Mouse (Mus musculus): ENCODE results near the gene Ugt1a10.
A peak's percentile ranks its signal among the peaks of the same experiment; 100 is the strongest.
"Not testable (repeated sequence)": the region's sequence is repeated elsewhere in the genome, so short reads cannot be mapped to it uniquely, and the experiment has no call there.

Gene Ugt1a10

GRCm38 (mm10) chr1:88055088-88055487, at the start of gene Ugt1a10:
Gene Ugt1a10 (plus strand): TSS chr1:88055388.
- no peak for DNase-seq

GRCm38 (mm10) chr1:88007692-88008210, 47.4 kb upstream of the Ugt1a10 start:
- DNase-seq: no peak

GRCm38 (mm10) chr1:88008211-88008697, 46.9 kb upstream of the Ugt1a10 start, which contains the start of gene Usp40:
Gene Usp40 (minus strand): TSS chr1:88008551.
- peak; percentile 80 for DNase-seq

- DNase-seq: no peak
Measured at GRCm38 (mm10) chr1:88008735-88009134, 46.5 kb upstream of the Ugt1a10 start.

- no peak for DNase-seq
Measured at GRCm38 (mm10) chr1:88009521-88009920, 45.7 kb upstream of the Ugt1a10 start.

GRCm38 (mm10) chr1:88013726-88014125, 41.5 kb upstream of the Ugt1a10 start:
- DNase-seq: no peak

GRCm38 (mm10) chr1:88014194-88014593, 41.0 kb upstream of the Ugt1a10 start:
- no peak for DNase-seq

- no peak for DNase-seq
Measured at GRCm38 (mm10) chr1:88014671-88015070, 40.5 kb upstream of the Ugt1a10 start.

GRCm38 (mm10) chr1:88015371-88015770, 39.8 kb upstream of the Ugt1a10 start:
- no peak for DNase-seq

GRCm38 (mm10) chr1:88025244-88025643, 29.9 kb upstream of the Ugt1a10 start:
- DNase-seq: not testable (repeated sequence)

- not testable (repeated sequence) for DNase-seq
Measured at GRCm38 (mm10) chr1:88043044-88043443, 12.1 kb upstream of the Ugt1a10 start.

GRCm38 (mm10) chr1:88044832-88045437, 10.3 kb upstream of the Ugt1a10 start:
- DNase-seq: not testable (repeated sequence)

- not testable (repeated sequence) for DNase-seq
Measured at GRCm38 (mm10) chr1:88047408-88047807, 7.8 kb upstream of the Ugt1a10 start.

- DNase-seq: not testable (repeated sequence)
Measured at GRCm38 (mm10) chr1:88066472-88067102, 11.4 kb downstream of the Ugt1a10 start.

GRCm38 (mm10) chr1:88070495-88070894, 15.3 kb downstream of the Ugt1a10 start, which contains the start of gene Ugt1a9:
Gene Ugt1a9 (plus strand): TSS chr1:88070800.
- no peak for DNase-seq

- no peak for DNase-seq
Measured at GRCm38 (mm10) chr1:88070902-88071301, 15.7 kb downstream of the Ugt1a10 start.

GRCm38 (mm10) chr1:88074471-88074870, 19.3 kb downstream of the Ugt1a10 start:
- DNase-seq: no peak

GRCm38 (mm10) chr1:88077128-88077527, 21.9 kb downstream of the Ugt1a10 start:
- DNase-seq: no peak

- no peak for DNase-seq
Measured at GRCm38 (mm10) chr1:88081670-88082069, 26.5 kb downstream of the Ugt1a10 start.

- DNase-seq: no peak
Measured at GRCm38 (mm10) chr1:88086125-88086524, 30.9 kb downstream of the Ugt1a10 start.

- DNase-seq: no peak
Measured at GRCm38 (mm10) chr1:88087513-88087912, 32.3 kb downstream of the Ugt1a10 start, which contains the start of gene Ugt1a8. Gene Ugt1a8 (plus strand): TSS chr1:88087813.

GRCm38 (mm10) chr1:88092341-88092740, 37.2 kb downstream of the Ugt1a10 start:
- no peak for DNase-seq

GRCm38 (mm10) chr1:88094270-88094676, 39.1 kb downstream of the Ugt1a10 start:
- DNase-seq: not testable (repeated sequence)

- DNase-seq: peak; percentile 6
Measured at GRCm38 (mm10) chr1:88094941-88095492, 39.8 kb downstream of the Ugt1a10 start, which contains the start of gene Ugt1a7c. Gene Ugt1a7c (plus strand): TSS chr1:88095062.

All from right cerebral cortex, postnatal 14 days (tissue).